10 mouse cellular contexts compared by ENCODE assay signal in the genomic region with DNA sequence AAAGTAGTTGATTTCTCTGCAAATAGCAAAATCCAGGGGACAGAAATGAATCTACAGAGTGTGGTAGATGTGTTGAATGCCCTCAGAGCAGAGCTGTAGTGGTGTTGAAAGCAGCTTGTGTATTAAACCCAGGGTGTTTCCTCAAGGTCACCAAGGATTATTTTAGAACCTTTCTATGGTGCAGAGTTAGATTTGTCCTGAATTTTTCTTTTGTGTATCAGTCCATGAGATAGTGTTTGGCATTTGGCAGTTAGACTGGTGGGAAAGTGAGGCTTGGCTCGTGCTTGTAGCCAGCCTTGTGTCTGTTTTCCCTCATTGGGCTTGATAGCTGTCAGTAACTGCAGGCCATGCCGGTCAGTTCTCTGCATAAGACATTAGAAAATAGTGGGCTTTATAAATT. TPM values are rescaled to one million over a fixed set of nuclear protein-coding genes. Genes with fewer than 3 reads are reported as not detected.
DNase-seq lines count a peak whose midpoint lies in the region; ATAC-seq and TF ChIP-seq lines count a peak whose summit lies in the region.
"Had no signal": no experiment of that assay in that cellular context is flagged by ENCODE, and none has a peak within 500 bp of the region (broad histone marks: within the 10 kb centered on the region; RNA-seq: fewer than 3 reads in every experiment).

No protein-coding gene starts in this region.

- WGBS in lung, embryonic 16.5 days: 31% methylated on average over 2 of the region's 2 CpGs
- 60% methylated on average over 2 of the region's 2 CpGs for WGBS in intestine, postnatal 0 days
- 30% methylated on average over 2 of the region's 2 CpGs for WGBS in stomach, embryonic 15.5 days

- no peak for TF ChIP-seq CTCF in intestine, postnatal 0 days (IDR thresholded peaks at IDR 0.05; ENCODE audit: low read depth)

- peak overlapping the region; percentile 33; the same call in 1 of the 2 replicates for H3K4me2 ChIP-seq in lung, embryonic 16.5 days (ENCODE audit: low read depth, low read length)
- H3K4me2 ChIP-seq in intestine, postnatal 0 days (replicated peaks; ENCODE audit: low read depth): 0 out of 2 replicates have a peak overlapping the region, but pooled peaks have one; percentile 13
- H3K4me2 ChIP-seq in stomach, embryonic 15.5 days: peak overlapping the region; percentile 3; the same call in 1 of the 2 replicates

- no peak for DNase-seq in lung, postnatal 36 days
- DNase-seq in heart, adult 9 months (ENCODE audit: low spot score in 2 of 2): peak; percentile 34 to 40
- DNase-seq in left cerebral cortex, postnatal 10 days (ENCODE audit: extremely low spot score in 1 of 2, low spot score in 2 of 2): no peak
- DNase-seq in gastrocnemius, postnatal 36 days: no peak
- no peak for DNase-seq in lung, postnatal 10 days
- DNase-seq: cerebellum, postnatal 36 days had no signal

- intact Hi-C loops in left cerebral cortex, postnatal 10 days (cut with DNase I): loop anchor here (2.0 to 5.0 kb wide), 3 partner anchors 53 to 623 kb away; no protein-coding TSS in a partner anchor
- intact Hi-C loops in gastrocnemius, postnatal 36 days (cut with DNase I): no loop called here

- H3K36me3 ChIP-seq in lung, embryonic 16.5 days (ENCODE audit: control insufficient read depth, insufficient read depth, low read length): peaks cover 5% of the 10 kb centered on the region; the same call in 1 of the 2 replicates
- no peaks in the 10 kb centered on the region for H3K36me3 ChIP-seq in intestine, postnatal 0 days (ENCODE audit: control insufficient read depth, insufficient read depth)
- no peaks in the 10 kb centered on the region for H3K36me3 ChIP-seq in stomach, embryonic 15.5 days

- no peak for ATAC-seq in lung, embryonic 16.5 days (ENCODE audit: low read depth)
- no peak for ATAC-seq in intestine, postnatal 0 days
- no peak for ATAC-seq in stomach, embryonic 15.5 days (ENCODE audit: insufficient read depth, low FRiP score, low read depth)
- ATAC-seq: inflammation-experienced regulatory T-cells, adult 6 months had no signal

- H3K9ac ChIP-seq in lung, embryonic 16.5 days (ENCODE audit: low read length): no peak overlapping the region
- H3K9ac ChIP-seq in intestine, postnatal 0 days (ENCODE audit: low read depth, low read length): no peak overlapping the region
- H3K9ac ChIP-seq in stomach, embryonic 15.5 days: no peak overlapping the region

- no peaks in the 10 kb centered on the region for H3K27me3 ChIP-seq in lung, embryonic 16.5 days (ENCODE audit: control insufficient read depth, insufficient read depth, low read depth, low read length)
- no peaks in the 10 kb centered on the region for H3K27me3 ChIP-seq in intestine, postnatal 0 days (replicated peaks; ENCODE audit: control insufficient read depth, insufficient read depth, low read length)
- no peaks in the 10 kb centered on the region for H3K27me3 ChIP-seq in stomach, embryonic 15.5 days (replicated peaks)

- H3K4me3 ChIP-seq in lung, embryonic 16.5 days (ENCODE audit: low read length): 0 out of 2 replicates have a peak overlapping the region, but pooled peaks have one; percentile 7
- no peak overlapping the region for H3K4me3 ChIP-seq in intestine, postnatal 0 days (ENCODE audit: low read depth, low read length)
- H3K4me3 ChIP-seq in stomach, embryonic 15.5 days (replicated peaks): no peak overlapping the region

- H3K4me1 ChIP-seq in lung, embryonic 16.5 days (replicated peaks; ENCODE audit: control insufficient read depth, insufficient read depth, low read length): peaks cover 31% of the 10 kb centered on the region
- H3K4me1 ChIP-seq in intestine, postnatal 0 days (replicated peaks; ENCODE audit: control insufficient read depth, insufficient read depth, low read length): peaks cover 3% of the 10 kb centered on the region; the same call in 1 of the 2 replicates
- H3K4me1 ChIP-seq in stomach, embryonic 15.5 days: peaks cover 11% of the 10 kb centered on the region

- no peaks in the 10 kb centered on the region for H3K9me3 ChIP-seq in lung, embryonic 16.5 days (ENCODE audit: control insufficient read depth, low read length)
- H3K9me3 ChIP-seq in intestine, postnatal 0 days (ENCODE audit: control insufficient read depth): no peaks in the 10 kb centered on the region
- no peaks in the 10 kb centered on the region for H3K9me3 ChIP-seq in stomach, embryonic 15.5 days

- H3K27ac ChIP-seq in lung, embryonic 16.5 days (ENCODE audit: low read length): no peak overlapping the region
- H3K27ac ChIP-seq in intestine, postnatal 0 days (ENCODE audit: low read depth, low read length): no peak overlapping the region
- H3K27ac ChIP-seq in stomach, embryonic 15.5 days: no peak overlapping the region

RNA-seq across cellular contexts. Expression of gene Ube2e3, which starts 6.0 kb away (rescaled TPM):
- 144 and 157 TPM in 2 replicates for polyA plus RNA-seq in lung, embryonic 16.5 days (2015; fragmentation: Nextera tagmentation; extraction: Ambion mirVana)
- 60.4 and 63.6 TPM in 2 replicates for polyA plus RNA-seq in intestine, postnatal 0 days (2015; fragmentation: Nextera tagmentation; extraction: Ambion mirVana)
- 121 and 123 TPM in 2 replicates for polyA plus RNA-seq in stomach, embryonic 15.5 days (2015; fragmentation: Nextera tagmentation; extraction: Ambion mirVana)
- total RNA-seq in left cerebral cortex, postnatal 10 days (2021): 100 to 1,000 TPM; 167 to 185 TPM
- 10 to 100 TPM; 23.3 to 26.3 TPM for total RNA-seq in gastrocnemius, postnatal 36 days (2021)

Comparison
In these comparisons a context has a peak if more than half of its experiments do, and no peak if none do; other contexts are left out.
1. DNase-seq: peak in heart, adult 9 months (2 of 2); none in lung, postnatal 36 days (single experiment), left cerebral cortex, postnatal 10 days (0 of 2), gastrocnemius, postnatal 36 days (0 of 2) and lung, postnatal 10 days (single experiment).
2. Peak in every context shown above with its lines, with median percentiles within 50 percentile points of each other: H3K4me2 ChIP-seq.